Mouse (Mus musculus) thymus, postnatal 4 days (tissue): ENCODE results near the gene Gldc.
"Not testable (repeated sequence)": the region's sequence is repeated elsewhere in the genome, so short reads cannot be mapped to it uniquely, and the experiment has no call there.

Experiments
- DNase-seq: peaks from one replicate; pipeline ENCODE4 v3.0.0; 2021

Gene Gldc

DNA sequence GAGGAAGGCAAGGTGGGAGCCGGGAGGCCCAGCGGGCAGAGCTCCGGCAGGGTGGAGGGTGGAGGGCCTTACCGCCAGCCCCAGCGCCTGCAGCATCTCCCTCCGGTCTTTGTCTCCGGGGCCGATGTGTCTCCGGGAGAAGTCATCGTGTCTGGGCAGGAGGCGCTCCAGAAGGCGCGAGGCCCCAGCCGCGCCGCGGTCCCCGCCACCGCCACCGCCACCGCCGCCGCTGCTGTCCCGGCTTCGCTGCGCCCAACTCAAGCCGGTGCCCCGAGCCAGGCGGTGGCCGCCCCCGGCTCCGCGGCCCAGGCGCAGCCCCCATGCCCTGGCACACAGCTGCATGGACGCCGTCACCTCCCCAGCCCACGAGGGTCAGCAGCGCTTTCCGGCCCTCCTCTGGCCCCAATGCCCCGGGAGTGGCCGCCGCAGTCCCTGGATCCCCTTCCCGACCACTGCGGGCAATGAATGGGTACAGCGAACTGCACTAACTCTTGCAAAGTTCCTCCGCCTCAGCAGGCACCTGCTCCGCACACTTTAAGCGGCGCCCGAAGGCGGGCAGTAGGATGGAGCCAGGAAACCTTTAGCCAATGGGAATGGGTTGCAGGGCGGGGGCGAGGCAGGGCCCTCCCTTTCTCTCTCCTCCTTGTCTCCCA lies at the start of gene Gldc:
Gene Gldc (minus strand): TSS at position 511 of the 653 bp plus-strand sequence.
- DNase-seq: peak; percentile 42

DNA sequence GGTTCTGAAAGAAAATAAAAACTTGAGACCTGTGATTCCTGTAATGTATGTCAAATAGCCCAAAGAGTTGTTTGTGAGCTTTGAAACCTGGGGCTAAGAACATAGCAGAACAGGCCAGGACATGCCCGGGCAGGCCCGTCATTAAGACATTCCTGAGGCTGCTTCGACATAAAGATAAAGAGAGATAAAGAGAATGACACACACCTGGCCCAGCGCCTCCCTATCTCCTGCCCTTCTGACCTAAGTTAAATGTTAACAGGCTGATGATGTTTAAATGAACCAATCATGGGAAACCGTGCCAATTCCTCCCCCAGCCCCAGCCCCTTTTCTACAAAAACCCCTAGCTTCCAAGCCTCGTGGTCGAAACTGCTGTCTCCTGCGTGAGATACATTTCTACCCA lies 47.4 kb upstream of the Gldc start:
- not testable (repeated sequence) for DNase-seq

DNA sequence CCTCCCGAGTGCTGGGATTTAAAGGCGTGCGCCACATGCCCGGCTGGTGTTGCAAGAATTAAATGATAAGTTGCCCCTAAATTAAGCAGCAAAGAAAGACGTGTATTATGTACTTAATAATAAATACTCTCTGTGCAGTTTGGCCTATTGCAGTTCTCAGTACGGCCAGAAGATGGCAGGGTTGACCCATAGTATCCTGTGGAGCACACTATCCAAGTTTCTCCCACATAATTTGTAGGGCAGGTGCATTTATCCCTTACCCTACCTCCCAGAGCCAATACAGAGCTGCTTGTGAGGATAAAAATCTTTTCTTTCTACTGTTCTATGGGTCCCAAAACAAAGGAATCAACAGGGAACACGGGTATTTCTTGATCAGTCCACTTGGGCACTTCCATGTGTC lies 42.1 kb upstream of the Gldc start:
- DNase-seq: peak; percentile 66

DNA sequence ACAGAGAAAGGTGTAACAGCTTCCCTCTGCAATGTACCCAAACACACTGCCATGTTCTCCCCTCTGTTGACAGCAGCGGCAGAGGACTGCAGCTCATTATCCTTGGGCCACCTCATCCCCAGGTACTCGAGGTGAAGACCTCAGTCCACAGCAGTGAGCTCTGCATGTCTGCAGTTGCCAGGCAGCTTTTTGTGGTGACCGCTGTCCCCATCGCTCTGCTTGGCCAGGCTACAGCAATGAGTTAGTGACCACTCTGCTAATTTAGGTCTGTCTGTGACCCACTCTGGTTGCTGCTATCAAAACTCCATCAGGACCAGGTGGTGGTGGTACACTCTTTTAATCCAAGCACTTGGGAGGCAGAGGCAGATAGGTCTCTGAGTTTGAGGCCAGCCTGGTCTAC lies 41.0 kb upstream of the Gldc start:
- DNase-seq: no peak

DNA sequence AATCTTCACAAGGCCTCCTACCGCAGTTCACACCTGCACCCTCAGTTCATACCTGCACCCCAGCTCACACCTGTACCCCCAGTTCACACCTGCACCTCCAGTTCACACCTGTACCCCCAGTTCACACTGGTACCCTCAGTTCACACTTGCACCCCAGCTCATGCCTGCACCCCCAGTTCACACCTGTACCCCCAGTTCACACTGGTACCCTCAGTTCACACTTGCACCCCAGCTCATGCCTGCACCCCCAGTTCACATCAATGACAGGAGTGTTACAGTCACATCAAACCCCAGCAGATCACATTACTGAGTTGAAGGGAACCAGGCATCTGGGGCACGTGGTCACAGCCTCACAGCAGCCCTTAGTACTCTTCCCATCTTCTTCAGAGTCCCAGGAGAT lies 40.5 kb upstream of the Gldc start:
- DNase-seq: not testable (repeated sequence)

DNA sequence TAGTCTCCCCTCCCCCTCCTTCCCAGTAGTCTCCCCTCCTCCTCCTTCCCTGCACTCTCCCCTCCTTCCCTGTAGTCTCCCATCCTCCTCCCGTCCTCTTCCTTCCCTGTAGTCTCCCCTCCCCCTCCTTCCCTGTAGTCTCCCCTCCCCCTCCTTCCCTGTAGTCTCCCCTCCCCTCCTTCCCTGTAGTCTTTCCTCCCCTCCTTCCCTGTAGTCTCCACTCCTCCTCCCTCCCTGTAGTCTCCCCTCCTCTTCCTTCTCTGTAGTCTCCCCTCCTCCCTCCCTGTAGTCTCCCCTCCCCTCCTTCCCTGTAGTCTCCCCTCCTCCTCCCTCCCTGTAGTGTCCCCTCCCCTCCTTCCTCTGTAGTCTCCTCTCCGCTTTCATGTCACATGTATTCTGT lies 38.8 kb upstream of the Gldc start:
- DNase-seq: no peak

DNA sequence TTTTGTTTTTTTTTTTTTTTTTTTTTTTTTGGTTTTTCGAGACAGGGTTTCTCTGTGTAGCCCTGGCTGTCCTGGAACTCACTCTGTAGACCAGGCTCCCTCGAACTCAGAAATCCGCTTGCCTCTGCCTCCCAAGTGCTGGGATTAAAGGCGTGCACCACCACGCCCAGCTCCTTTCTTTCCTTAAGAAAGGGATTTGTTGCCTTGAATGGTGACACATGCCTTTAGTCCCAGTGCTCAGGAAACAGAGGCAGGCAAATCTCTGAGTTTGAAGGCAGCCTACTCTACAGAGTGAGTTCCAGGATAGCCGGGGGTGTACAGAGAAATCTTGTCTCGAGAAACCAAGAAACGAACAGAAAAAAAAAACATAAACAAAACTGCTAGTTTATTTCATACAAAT lies 33.8 kb upstream of the Gldc start:
- DNase-seq: not testable (repeated sequence)

DNA sequence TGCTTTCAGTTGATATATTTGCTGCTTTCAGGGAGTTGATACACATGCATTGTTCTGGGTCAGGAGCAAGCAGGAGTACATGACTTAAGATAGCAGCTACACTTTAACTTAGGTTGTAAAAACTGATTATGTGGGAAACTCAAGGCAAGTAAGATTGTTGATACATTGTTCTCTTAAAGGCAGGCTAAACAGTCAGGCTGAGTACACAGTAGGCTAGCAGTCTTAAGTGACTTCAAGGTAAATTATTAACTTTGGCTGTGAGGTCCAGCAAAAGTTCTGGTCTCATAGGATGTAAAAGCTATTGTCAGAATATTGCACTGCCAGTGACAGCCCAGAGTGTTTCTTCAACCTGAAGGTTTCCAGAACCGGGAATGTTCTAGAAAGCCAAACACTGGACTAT lies 31.8 kb upstream of the Gldc start:
- no peak for DNase-seq

DNA sequence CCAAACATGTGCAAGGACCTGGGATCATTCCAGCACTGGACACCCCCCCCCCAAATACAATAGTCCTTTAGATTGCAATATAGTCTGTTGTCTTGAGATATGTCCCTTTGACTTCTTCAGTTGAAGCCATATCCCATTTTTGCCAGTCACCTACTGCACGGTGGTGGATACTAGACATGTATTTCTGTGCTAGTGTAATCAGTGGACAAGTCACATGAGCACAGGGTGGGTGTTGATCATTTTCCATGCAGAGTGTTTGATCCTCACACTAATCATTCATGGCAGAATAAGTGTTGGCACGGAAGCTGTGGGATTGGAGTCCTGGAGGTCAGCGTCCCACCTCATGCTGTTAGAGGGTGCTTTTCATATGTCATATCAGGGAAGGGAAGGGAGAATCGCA lies 30.6 kb upstream of the Gldc start:
- DNase-seq: no peak

DNA sequence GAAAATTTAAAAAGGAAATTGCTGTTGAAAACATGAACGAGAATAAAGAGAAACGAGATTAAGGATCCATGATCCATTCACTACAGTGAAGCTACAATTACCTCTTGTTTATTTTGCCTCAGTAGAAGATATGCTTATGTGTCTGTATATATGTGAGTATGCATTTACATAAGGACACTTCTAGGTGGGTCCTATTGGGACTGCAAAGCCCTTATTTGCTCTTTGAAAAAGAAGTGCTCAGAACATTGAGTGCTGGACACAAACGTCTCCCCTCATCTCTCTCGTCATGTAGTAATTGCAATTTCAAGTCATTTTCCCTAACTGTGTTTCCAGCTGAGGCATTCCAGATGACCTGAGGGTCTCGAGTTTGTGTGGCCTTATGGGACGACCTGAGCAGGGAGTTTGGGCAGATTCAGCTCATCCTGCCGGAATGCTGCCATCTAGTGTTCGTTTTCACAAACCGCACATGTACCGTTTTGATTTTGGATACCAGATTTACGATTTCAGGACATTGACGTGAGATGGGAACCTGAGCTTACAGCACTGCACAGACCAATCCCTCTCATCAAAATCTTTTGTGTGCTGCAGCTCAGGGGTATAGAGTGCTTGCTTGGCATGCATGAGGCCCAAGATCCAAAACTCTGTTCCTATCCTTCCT lies 30.1 kb upstream of the Gldc start:
- DNase-seq: peak; percentile 46

DNA sequence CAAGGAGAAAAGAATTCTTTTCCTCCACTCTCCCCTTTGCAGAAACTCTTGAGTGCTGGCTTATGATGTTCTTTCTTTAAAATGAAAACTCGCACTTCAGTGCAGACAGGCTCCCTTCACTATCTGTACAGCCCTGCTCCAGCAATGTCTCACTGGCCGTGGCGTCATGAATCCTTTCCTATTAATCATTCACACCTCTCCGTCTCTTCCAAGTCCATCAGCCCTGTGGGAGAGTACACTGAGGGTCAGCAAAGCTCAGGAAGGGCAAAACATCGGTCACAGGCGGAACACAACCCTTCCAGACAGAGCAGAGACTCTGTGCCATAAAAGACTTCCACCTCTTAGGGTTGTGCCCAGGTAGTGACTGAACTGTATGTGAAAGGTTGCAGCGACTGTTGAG lies 26.9 kb upstream of the Gldc start:
- DNase-seq: no peak

DNA sequence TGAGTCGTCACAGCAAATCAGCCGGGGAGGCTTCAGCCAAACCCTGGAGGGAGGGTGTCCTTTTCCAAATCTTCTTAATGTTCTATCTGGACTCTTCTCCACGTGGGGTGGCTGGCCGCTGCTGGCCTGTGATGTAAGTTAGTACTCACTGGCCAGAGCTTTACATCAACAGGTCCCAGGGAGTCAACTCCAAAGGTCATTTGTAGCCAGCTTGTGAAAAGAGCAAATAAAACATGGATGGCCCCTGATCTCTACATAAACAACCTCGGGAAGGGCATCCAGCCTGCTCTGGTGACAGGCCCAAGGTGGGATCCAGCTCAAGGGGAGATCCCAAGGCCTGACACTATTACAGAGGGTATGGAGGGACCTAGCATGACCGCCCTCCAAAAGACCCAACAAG lies 19.8 kb upstream of the Gldc start:
- DNase-seq: no peak

DNA sequence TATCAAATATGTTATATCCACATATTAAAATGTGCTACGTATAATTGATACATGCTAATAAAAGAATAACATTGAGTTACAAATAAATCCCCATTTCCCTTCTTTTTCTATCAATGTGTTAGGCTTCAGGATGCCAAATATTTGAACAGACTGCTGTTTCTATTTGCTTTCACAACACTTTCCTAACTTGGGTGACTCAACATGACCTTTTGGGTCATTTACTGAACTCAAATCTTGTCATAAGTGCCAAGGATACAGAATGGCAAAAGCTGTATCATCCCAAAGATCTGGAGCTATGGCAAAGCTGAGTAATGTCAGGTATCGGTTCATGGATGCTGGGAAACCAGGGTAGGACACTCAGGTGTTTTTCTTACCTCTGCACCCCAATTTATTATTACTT lies 12.0 kb upstream of the Gldc start:
- DNase-seq: no peak

DNA sequence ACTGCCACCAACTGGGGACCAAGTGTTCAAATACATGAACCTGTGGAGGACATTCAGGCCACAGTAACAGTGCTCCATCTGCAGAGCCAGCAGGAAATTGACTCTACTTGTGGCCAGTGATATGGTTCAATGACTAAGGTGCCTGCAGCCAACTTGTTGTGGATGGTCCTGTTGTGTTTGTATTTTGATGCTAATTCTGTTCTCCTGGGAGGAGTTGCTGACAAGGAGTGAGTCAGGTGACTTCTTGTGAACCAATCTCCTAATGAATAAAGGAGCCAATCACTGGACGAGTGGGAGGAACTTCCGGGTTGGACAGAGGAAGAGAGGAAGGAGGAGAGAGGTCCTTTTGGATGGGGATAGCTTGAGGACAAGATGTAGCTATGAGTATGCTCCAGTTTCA lies 10.3 kb upstream of the Gldc start:
- DNase-seq: no peak

DNA sequence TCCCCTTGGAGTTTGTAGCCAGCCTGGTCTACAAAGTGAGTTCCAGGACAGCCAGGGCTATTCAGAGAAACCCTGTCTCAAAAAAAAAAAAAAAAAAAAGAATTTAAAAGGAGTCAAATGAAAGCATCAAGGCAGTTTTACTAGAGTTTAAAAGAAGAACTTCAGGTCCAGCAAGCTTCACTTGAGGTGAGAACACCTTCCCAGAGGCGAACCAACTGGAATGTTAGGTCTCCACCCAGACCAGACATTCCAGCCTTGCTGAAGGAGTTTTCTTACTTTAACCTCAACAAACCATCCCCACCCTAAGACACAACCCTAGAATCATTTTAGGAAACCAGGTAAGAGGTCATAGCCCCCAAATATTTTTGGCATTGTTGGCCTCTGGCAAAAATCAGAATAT lies 4.8 kb upstream of the Gldc start:
- no peak for DNase-seq

DNA sequence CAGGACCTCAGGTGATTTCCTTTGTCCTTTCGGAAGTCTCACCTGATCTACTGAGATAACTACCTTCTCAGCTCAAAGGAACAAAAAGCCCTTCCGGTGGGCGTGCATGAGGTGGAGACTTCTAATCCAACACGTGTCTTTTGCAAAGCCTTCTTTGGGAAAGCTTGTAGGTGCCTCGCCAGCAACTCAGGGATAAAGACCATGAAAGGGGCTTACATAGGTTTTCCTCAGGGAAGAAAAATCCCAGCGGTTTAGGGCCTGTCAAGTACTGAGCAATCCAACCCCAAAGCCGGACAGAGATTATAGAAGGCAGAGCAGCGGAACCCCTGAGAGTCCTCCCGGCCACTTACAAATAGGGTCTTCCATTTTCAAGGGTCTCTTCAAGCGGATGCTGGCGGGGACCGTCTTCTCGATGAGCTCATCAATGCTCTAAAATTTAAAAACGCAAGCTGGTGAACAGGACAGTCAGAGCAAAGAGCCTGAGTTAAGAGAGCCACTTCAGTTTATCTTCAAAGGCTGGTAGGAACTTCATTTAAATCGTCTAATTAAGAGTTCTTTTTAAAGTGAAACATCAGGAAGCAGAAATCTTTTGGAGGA lies 1.1 kb downstream of the Gldc start:
- no peak for DNase-seq

DNA sequence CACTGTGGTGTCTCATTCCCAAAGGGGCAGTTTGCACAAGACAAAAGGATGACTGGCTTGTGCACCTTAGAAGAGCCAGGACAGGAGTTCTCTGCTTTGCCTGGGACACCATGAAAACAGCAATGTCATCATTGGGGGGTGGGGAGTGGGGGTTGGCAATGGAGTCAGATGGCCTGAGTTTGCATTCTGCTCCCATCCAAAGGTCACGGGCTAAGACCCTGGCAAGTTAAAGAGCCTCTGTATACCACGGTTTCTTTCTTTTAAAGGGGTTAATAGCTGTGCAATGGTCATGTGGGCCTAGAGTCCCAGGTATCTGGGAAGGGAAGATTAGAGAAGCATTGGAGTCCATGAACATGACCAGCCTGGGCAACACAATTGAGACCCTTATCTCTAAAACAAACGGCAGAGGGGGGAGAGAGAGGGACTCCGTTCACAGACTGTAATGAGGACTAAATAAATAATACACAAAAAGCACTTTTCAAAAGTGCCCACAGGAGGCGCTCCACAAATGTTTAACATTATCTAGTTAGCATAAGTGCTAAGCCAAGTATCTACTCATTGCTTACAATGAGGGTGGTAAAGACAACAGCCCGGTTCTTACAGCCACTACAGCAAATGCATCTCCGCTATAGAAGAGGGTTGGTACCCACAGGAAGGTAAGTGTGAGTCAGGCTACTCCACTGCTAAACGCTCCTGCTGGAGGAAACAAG lies 3.7 kb downstream of the Gldc start:
- DNase-seq: no peak

DNA sequence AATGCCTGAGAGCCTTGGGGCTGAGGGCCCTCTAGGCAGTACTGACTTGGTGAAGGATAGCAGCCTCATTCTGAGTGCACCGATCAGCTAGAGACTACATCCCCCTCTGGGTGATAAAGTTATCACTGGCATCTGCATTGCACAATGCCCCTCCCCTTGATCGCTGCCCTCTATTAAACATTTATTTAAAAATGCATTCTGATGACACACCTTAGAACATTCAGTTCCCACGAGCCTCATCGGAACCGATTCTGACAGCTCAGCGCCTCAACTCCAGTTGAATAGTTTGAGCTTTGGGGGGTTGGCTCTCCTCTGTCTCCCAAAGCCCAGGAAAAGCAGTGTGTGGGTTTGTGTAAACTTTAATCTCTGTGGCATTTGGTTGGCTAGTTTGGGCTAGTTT lies 4.9 kb downstream of the Gldc start:
- DNase-seq: no peak

DNA sequence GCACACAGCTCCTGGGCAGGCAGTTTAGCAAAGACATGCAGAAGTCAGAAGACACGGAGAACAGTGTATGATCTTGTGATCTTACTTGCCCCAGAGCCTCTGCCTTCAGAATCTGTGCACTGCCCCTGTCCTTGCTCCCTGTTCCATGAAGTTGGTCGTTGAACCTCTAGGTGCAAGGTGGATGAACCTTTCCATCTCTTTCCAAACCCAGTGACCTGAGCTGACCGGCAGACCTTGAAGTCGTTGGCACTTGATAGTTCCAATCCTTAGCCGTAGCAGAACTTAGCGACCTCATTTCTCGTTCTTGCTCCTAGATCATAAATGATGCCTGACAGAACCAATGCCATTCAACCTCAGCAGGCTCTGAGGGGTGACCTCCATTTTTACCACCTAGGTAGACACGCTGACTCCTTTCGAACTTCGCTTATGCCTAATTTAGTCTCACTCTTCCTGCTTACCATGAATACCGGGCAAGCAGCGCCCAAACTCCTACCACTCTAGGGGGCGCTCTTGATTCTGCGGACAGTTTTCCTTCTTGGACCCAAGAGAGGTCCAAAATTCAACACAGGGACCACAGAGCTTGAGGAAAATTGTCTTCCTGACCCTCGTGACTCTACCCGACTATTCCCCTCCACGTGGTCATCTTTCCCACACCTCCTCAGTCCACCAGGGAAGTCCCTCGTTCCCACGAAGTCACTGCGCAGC lies 8.3 kb downstream of the Gldc start:
- no peak for DNase-seq

DNA sequence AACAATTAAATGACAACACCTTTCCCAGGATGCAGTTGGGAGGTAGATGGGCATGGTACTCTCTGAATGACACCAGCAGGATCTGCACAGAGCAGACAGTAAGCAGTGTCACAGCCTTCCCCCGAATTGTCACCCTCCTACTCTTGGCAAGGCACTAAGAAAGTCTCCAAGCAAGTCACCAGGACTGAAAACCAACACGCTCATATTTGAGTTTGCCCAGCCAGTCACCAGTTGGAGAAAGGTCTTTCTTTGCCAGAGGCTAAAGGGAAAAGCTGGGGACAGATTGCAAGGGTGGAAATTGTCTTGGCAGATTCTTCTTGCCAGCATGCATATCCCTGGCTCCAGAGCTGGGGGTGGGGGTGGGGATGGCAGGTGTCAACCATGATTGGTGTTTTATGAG lies 11.0 kb downstream of the Gldc start:
- no peak for DNase-seq

DNA sequence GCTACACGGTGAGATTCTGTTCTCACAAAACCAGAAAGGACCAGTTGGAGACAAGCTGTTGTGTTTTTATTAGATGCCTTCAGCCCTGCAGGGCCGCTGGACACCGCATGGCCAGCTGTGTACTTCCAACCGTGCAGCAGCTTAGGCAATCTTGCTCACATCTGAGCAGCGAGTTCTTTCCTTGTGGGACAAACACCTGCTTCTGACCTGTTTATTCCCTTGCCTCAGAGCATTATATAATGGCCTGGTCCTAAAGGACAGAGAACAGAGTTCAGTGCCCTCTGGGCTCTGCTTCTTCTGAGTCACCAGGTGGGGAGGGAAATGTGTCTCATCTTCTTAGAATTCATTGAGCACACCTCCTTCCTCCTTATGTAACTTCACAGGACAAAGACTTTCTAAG lies 12.4 kb downstream of the Gldc start:
- no peak for DNase-seq

DNA sequence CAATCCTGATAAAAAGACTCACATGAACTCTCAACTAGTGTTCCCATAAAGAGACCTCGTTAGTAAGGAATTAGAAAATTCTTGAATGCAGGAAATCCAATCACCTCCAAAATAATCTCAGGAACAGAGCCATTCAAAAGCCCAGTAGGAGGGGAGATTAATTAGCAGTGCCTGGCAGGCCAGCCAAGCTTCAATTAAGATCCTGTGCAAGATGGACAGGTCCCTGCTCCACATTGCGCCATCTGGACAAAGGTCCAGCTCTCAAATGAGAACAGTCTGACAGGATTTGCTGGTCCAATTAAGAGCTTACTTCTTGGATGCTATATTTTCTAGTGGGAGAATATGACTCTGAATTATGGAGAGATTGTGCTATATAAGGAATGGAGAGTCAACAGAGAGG lies 15.2 kb downstream of the Gldc start:
- DNase-seq: no peak

DNA sequence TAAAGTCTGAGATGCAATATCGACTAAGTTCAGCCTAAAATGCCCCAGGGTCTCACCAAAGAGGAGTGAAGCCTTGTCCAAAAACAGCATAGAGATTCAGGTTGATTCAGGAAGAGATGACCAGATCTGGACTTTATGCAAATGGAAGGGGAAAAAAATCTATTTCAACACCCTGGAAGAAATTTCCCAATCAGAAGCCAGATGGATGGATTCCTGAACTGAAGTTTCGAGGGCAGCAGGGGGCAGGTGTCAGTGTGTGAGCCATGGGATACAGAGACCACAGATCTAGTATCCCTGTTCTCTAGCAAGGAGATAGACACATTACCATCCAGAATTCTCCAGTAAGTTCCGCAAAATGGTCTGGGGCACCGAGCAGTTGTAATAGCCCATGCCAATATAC lies 17.0 kb downstream of the Gldc start:
- no peak for DNase-seq
